In the genomic region with DNA sequence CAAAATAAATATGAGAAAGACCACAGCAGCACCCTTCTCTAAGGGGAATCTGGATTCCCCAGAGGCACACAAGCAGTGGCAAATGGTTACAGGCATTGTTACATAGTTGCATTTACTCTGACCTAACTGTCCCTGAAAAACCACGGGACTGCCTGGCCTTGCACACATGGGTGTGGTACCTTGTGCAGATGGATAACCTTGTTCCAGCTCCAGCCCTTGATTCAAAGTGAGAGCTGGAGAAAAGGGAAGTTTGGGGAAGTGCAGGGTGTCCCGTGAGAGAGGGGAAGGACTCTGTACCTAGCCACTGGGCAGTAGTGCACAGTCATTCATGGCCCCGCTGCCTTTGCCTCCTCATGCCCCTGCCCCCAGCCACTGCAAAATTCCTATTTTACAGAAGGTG, we compare ENCODE assay signal across 9 mouse cellular contexts. TPM values are rescaled to one million over a fixed set of nuclear protein-coding genes. Genes with fewer than 3 reads are reported as not detected.
A peak's percentile ranks its signal among the peaks of the same experiment; 100 is the strongest.
DNase-seq lines count a peak whose midpoint lies in the region; ATAC-seq and TF ChIP-seq lines count a peak whose summit lies in the region.
"Had no signal": no experiment of that assay in that cellular context is flagged by ENCODE, and none has a peak within 500 bp of the region (broad histone marks: within the 10 kb centered on the region; RNA-seq: fewer than 3 reads in every experiment).

No protein-coding gene starts in this region.

- H3K27ac ChIP-seq in forebrain, embryonic 10.5 days: peak overlapping the region; percentile 48
- H3K27ac ChIP-seq in forebrain, embryonic 15.5 days (replicated peaks): no peak overlapping the region
- peak overlapping the region; percentile 61; the same call in 1 of the 2 replicates for H3K27ac ChIP-seq in lung, embryonic 15.5 days
- 0 out of 2 replicates have a peak overlapping the region, but pooled peaks have one; percentile 54 for H3K27ac ChIP-seq in intestine, embryonic 15.5 days

- WGBS in forebrain, embryonic 10.5 days: 57% methylated on average over 3 of the region's 3 CpGs
- WGBS in forebrain, embryonic 15.5 days: 53% methylated on average over 3 of the region's 3 CpGs
- 38% methylated on average over 3 of the region's 3 CpGs for WGBS in lung, embryonic 15.5 days
- 26% methylated on average over 3 of the region's 3 CpGs for WGBS in intestine, embryonic 15.5 days

- H3K9ac ChIP-seq in forebrain, embryonic 15.5 days (replicated peaks): no peak overlapping the region
- H3K9ac ChIP-seq in lung, embryonic 15.5 days: no peak overlapping the region
- 0 out of 2 replicates have a peak overlapping the region, but pooled peaks have one; percentile 4 for H3K9ac ChIP-seq in intestine, embryonic 15.5 days

- no peak overlapping the region for H3K4me2 ChIP-seq in forebrain, embryonic 15.5 days (replicated peaks)
- peak overlapping the region; percentile 93 for H3K4me2 ChIP-seq in lung, embryonic 15.5 days
- peak overlapping the region; percentile 99 for H3K4me2 ChIP-seq in intestine, embryonic 15.5 days (replicated peaks)
- H3K4me2 ChIP-seq in myocyte (ENCODE audit: low read depth): peak overlapping the region; percentile 30

- peaks cover 87% of the 10 kb centered on the region for H3K4me1 ChIP-seq in forebrain, embryonic 10.5 days
- H3K4me1 ChIP-seq in forebrain, embryonic 15.5 days: peaks cover 44% of the 10 kb centered on the region
- peaks cover 81% of the 10 kb centered on the region for H3K4me1 ChIP-seq in lung, embryonic 15.5 days
- H3K4me1 ChIP-seq in intestine, embryonic 15.5 days (replicated peaks): peaks cover 84% of the 10 kb centered on the region

- ATAC-seq in forebrain, embryonic 15.5 days (replicated peaks): no peak
- no peak for ATAC-seq in lung, embryonic 15.5 days (ENCODE audit: borderline replicate concordance, extremely low read depth, low FRiP score, low TSS enrichment)
- ATAC-seq in intestine, embryonic 15.5 days: no peak

- H3K36me3 ChIP-seq in forebrain, embryonic 10.5 days (replicated peaks): no peaks in the 10 kb centered on the region
- H3K36me3 ChIP-seq in forebrain, embryonic 15.5 days: no peaks in the 10 kb centered on the region
- H3K36me3 ChIP-seq in lung, embryonic 15.5 days: no peaks in the 10 kb centered on the region
- no peaks in the 10 kb centered on the region for H3K36me3 ChIP-seq in intestine, embryonic 15.5 days
- H3K36me3 ChIP-seq in myocyte (ENCODE audit: control insufficient read depth, insufficient read depth): no peaks in the 10 kb centered on the region

- H3K27me3 ChIP-seq in forebrain, embryonic 10.5 days (ENCODE audit: poor library complexity, severe bottlenecking): peaks cover 58% of the 10 kb centered on the region
- peaks cover 21% of the 10 kb centered on the region; the same call in 1 of the 2 replicates for H3K27me3 ChIP-seq in forebrain, embryonic 15.5 days
- no peaks in the 10 kb centered on the region for H3K27me3 ChIP-seq in lung, embryonic 15.5 days
- 0 out of 2 replicates have a peak, but pooled peaks cover 4% of the 10 kb centered on the region for H3K27me3 ChIP-seq in intestine, embryonic 15.5 days (replicated peaks)
- no peaks in the 10 kb centered on the region for H3K27me3 ChIP-seq in myocyte (ENCODE audit: control insufficient read depth, insufficient read depth, insufficient read length)

- DNase-seq in forebrain, embryonic 10.5 days (ENCODE audit: extremely low spot score, low spot score): no peak
- no peak for DNase-seq in lung, postnatal 14 days
- no peak for DNase-seq in layer of hippocampus, adult 8-10 months (ENCODE audit: low spot score in 2 of 2)
- no peak for DNase-seq in ovary, postnatal 10 days (ENCODE audit: low spot score)
- DNase-seq: cerebellum, postnatal 36 days had no signal

- TF ChIP-seq POLR2A in myocyte (IDR thresholded peaks at IDR 0.05; ENCODE audit: insufficient read length, low read depth): no peak

- no peak overlapping the region for H3ac ChIP-seq in myocyte (ENCODE audit: control insufficient read depth, insufficient read length)

- H3K79me2 ChIP-seq in myocyte (ENCODE audit: control insufficient read depth, insufficient read depth): no peaks in the 10 kb centered on the region

- H3K9me3 ChIP-seq in forebrain, embryonic 10.5 days: no peaks in the 10 kb centered on the region
- no peaks in the 10 kb centered on the region for H3K9me3 ChIP-seq in forebrain, embryonic 15.5 days
- H3K9me3 ChIP-seq in lung, embryonic 15.5 days: no peaks in the 10 kb centered on the region
- no peaks in the 10 kb centered on the region for H3K9me3 ChIP-seq in intestine, embryonic 15.5 days

- no peak overlapping the region for H3K4me3 ChIP-seq in forebrain, embryonic 10.5 days
- H3K4me3 ChIP-seq in forebrain, embryonic 15.5 days: no peak overlapping the region
- peak overlapping the region; percentile 51 for H3K4me3 ChIP-seq in lung, embryonic 15.5 days
- peak overlapping the region; percentile 6; the same call in 1 of the 2 replicates for H3K4me3 ChIP-seq in intestine, embryonic 15.5 days (replicated peaks)
- H3K4me3 ChIP-seq in myocyte: no peak overlapping the region

TF ChIP-seq in myocyte, 11 proteins besides CTCF, POLR2A, EP300 and RAD21:
- TF ChIP-seq MAX (IDR thresholded peaks at IDR 0.05; ENCODE audit: low read depth): no peak
- TF ChIP-seq CEBPB (IDR thresholded peaks at IDR 0.05; ENCODE audit: insufficient read depth, poor library complexity, severe bottlenecking): no peak
- TF ChIP-seq TCF3 (IDR thresholded peaks at IDR 0.05; ENCODE audit: insufficient read length, low read depth): no peak
- no peak for TF ChIP-seq E2F4 (IDR thresholded peaks at IDR 0.05; ENCODE audit: insufficient read depth)
- no peak for TF ChIP-seq MYOG (IDR thresholded peaks at IDR 0.05; ENCODE audit: control insufficient read depth in 1 of 3, insufficient read depth in 1 of 3, insufficient read length in 2 of 3, low read depth in 2 of 3)
- no peak for TF ChIP-seq SRF (IDR thresholded peaks at IDR 0.05; ENCODE audit: control insufficient read depth, insufficient read length, low read depth)
- TF ChIP-seq USF1 (IDR thresholded peaks at IDR 0.05; ENCODE audit: low read depth): no peak
- no peak for TF ChIP-seq TCF12 (IDR thresholded peaks at IDR 0.05; ENCODE audit: insufficient read depth, poor library complexity, severe bottlenecking)
- TF ChIP-seq REST (IDR thresholded peaks at IDR 0.05; ENCODE audit: insufficient read depth, insufficient read length): no peak
- no peak for TF ChIP-seq MYOD1 (IDR thresholded peaks at IDR 0.05; ENCODE audit: control insufficient read depth in 1 of 3, insufficient read length in 2 of 3, low read depth in 2 of 3)
- no peak for TF ChIP-seq POLR2AphosphoS2 (IDR thresholded peaks at IDR 0.05; ENCODE audit: insufficient read length, low read depth)
TF ChIP-seq in myocyte: peak in this region for 0.

RNA-seq across cellular contexts. Expression of a gene that starts 2.4 kb away (rescaled TPM):
- polyA plus RNA-seq in forebrain, embryonic 10.5 days (2016; fragmentation: Nextera tagmentation; extraction: Ambion mirVana): 20.1 and 22.1 TPM in 2 replicates
- polyA plus RNA-seq in forebrain, embryonic 15.5 days (2015; fragmentation: Nextera tagmentation; extraction: Ambion mirVana): 3.6 and 3.9 TPM in 2 replicates
- polyA plus RNA-seq in lung, embryonic 15.5 days (2015; fragmentation: Nextera tagmentation; extraction: Ambion mirVana): 189 TPM in 2 replicates
- polyA plus RNA-seq in intestine, embryonic 15.5 days (2015; fragmentation: Nextera tagmentation; extraction: Ambion mirVana): 120 and 123 TPM in 2 replicates
- 1.8 TPM for polyA plus RNA-seq in myocyte (2012; fragmentation: generic; extraction: Trizol)
- total RNA-seq in layer of hippocampus, adult 8-10 months (2022): 1 to 10 TPM; 4.6 to 5.2 (median 4.8) TPM

Comparison
In these comparisons a context has a peak if more than half of its experiments do, and no peak if none do; other contexts are left out.
1. H3K4me3 ChIP-seq: peak in lung, embryonic 15.5 days (single experiment) and intestine, embryonic 15.5 days (single experiment); none in forebrain, embryonic 10.5 days (single experiment), forebrain, embryonic 15.5 days (single experiment) and myocyte (single experiment).